Mouse (Mus musculus) heart, embryonic 14.5 days (tissue): ENCODE measurements at regions not wholly inside any gene's neighbourhood (a gene's known extent, or its start where the extent isn't known, plus 50 kb on each side); places are given as distances from the start of the nearest gene placed in this dataset.
A peak's percentile ranks its signal among the peaks of the same experiment; 100 is the strongest.

Experiments
- ATAC-seq: fragments of 200-750 bp; cut with Nextera tagmentation; 2 replicates; pipeline ENCODE4 v1.8.0; 2017; ENCODE audit warnings: low read depth, moderate TSS enrichment; ENCODE audit not compliant: insufficient number of reproducible peaks, insufficient read depth, low FRiP score
- H3K27ac ChIP-seq, 2 experiments: fragments of 200-500 bp in 1 of 2; fragments of 300-500 bp in 1 of 2; sonication (generic) in 1 of 2; replicated peaks in 1 of 2; 2 replicates each; pipeline ENCODE4 v1.5.1; 2012 to 2014; ENCODE audit warnings: low read depth in 2 of 2, low read length in 2 of 2, control low read depth in 1 of 2, mild to moderate bottlenecking in 1 of 2, mixed read lengths in 1 of 2; ENCODE audit not compliant: control insufficient read depth in 1 of 2, insufficient read depth in 1 of 2
- H3K27me3 ChIP-seq: fragments of 300-500 bp; sonication (generic); 2 replicates; pipeline ENCODE4 v1.6.1; 2014; ENCODE audit warnings: mild to moderate bottlenecking, low read length, control low read depth; ENCODE audit not compliant: control insufficient read depth, insufficient read depth
- H3K36me3 ChIP-seq: fragments of 300-500 bp; sonication (generic); 2 replicates; pipeline ENCODE4 v1.6.1; 2014; ENCODE audit warnings: mild to moderate bottlenecking, control low read depth, low read length, mixed read lengths; ENCODE audit not compliant: control insufficient read depth, insufficient read depth
- H3K4me1 ChIP-seq, 2 experiments: fragments of 200-500 bp in 1 of 2; fragments of 300-500 bp in 1 of 2; sonication (generic) in 1 of 2; 2 replicates each; pipeline ENCODE4 v1.6.1; 2012 to 2014; ENCODE audit warnings: low read length in 2 of 2, control low read depth in 1 of 2, mixed read lengths in 1 of 2; ENCODE audit not compliant: control insufficient read depth in 2 of 2, insufficient read depth in 2 of 2
- H3K4me2 ChIP-seq: fragments of 300-500 bp; sonication (generic); 2 replicates; pipeline ENCODE4 v1.6.1; 2014; ENCODE audit warnings: mild to moderate bottlenecking, low read length
- H3K4me3 ChIP-seq, 2 experiments: fragments of 200-500 bp in 1 of 2; fragments of 300-500 bp in 1 of 2; sonication (generic) in 1 of 2; 2 replicates each; pipeline ENCODE4 v1.5.1; 2012 to 2014; ENCODE audit warnings: low read length in 2 of 2, mild to moderate bottlenecking in 2 of 2, control low read depth in 1 of 2, low read depth in 1 of 2, moderate library complexity in 1 of 2; ENCODE audit not compliant: control insufficient read depth in 1 of 2, insufficient read depth in 1 of 2
- H3K9ac ChIP-seq: fragments of 300-500 bp; sonication (generic); 2 replicates; pipeline ENCODE4 v1.6.1; 2014; ENCODE audit warnings: mild to moderate bottlenecking, low read length
- H3K9me3 ChIP-seq: fragments of 300-500 bp; sonication (generic); 2 replicates; pipeline ENCODE4 v1.6.1; 2016; ENCODE audit warnings: low read length, control low read depth; ENCODE audit not compliant: control insufficient read depth
- WGBS: fragments of 180-500 bp; shearing (Covaris S2); extraction: QIAGEN DNeasy Blood & Tissue Kit; methylation state at CpG from one replicate; pipeline ENCODE4 v1.1.7; 2014; 5-methylcytosine and 5-hydroxymethylcytosine counted together

- no peak overlapping the region for H3K9ac ChIP-seq
- 26% methylated on average over 9 of the region's 9 CpGs for WGBS
- no peak overlapping the region for H3K4me3 ChIP-seq
- no peak overlapping the region for H3K27ac ChIP-seq
- H3K4me2 ChIP-seq: no peak overlapping the region
- no peaks in the 10 kb centered on the region for H3K9me3 ChIP-seq
- peaks cover 25 to 41% of the 10 kb centered on the region in 2 experiments for H3K4me1 ChIP-seq
- no peak for ATAC-seq
- no peaks in the 10 kb centered on the region for H3K36me3 ChIP-seq
- no peaks in the 10 kb centered on the region for H3K27me3 ChIP-seq
Observed at GRCm38 (mm10) chr13:112192192-112192905, 95.9 kb upstream of the Ankrd55 start.

DNA sequence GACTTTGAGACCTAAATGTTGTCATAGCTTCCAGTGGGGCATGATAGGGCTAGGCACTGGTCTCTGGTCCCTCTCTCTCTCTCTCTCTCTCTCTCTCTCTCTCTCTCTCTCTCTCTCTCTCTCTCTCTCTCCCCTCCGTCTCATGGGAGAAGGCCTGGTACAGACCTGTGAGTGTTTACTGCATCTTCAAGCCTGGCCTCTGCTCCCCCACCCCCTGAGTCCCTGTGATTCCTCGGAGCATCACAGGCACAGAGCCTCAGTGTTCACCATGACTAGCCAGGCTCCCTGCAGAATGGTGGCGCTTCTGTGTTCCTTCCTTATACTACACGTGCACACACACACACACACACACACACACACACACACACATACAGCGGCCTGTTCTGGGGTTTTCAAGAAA, 94.6 kb upstream of the Ankrd55 start:
- no peak overlapping the region for H3K4me2 ChIP-seq
- no peak overlapping the region for H3K27ac ChIP-seq
- no peak overlapping the region for H3K9ac ChIP-seq
- WGBS: 74% methylated on average over 5 of the region's 5 CpGs
- H3K9me3 ChIP-seq: no peaks in the 10 kb centered on the region
- H3K4me3 ChIP-seq: no peak overlapping the region
- peaks cover 17 to 28% of the 10 kb centered on the region in 2 experiments for H3K4me1 ChIP-seq
- H3K36me3 ChIP-seq: no peaks in the 10 kb centered on the region
- no peaks in the 10 kb centered on the region for H3K27me3 ChIP-seq
- ATAC-seq: no peak

GRCm38 (mm10) chr13:112194991-112195390, 93.3 kb upstream of the Ankrd55 start:
- Histone ChIP-seq H3K4me3 (no peak overlapping the region), H3K9ac (no peak overlapping the region), H3K36me3 (no peaks in the 10 kb centered on the region), H3K9me3 (no peaks in the 10 kb centered on the region), H3K4me1 (peaks cover 8 to 17% of the 10 kb centered on the region in 2 experiments; a peak in 3 of 4 replicates), H3K4me2 (no peak overlapping the region), H3K27ac (no peak overlapping the region), H3K27me3 (no peaks in the 10 kb centered on the region)
- no peak for ATAC-seq
- 83% methylated on average over 5 of the region's 5 CpGs for WGBS

- Histone ChIP-seq H3K27me3 (no peaks in the 10 kb centered on the region), H3K9ac (peak overlapping the region; percentile 28; the same call in 1 of the 2 replicates), H3K36me3 (no peaks in the 10 kb centered on the region), H3K9me3 (no peaks in the 10 kb centered on the region), H3K4me1 (peaks cover 5 to 17% of the 10 kb centered on the region in 2 experiments; a peak in 2 of 4 replicates), H3K4me2 (peak overlapping the region; percentile 58), H3K4me3 (0 out of 4 replicates have a peak overlapping the region, but pooled peaks have one; percentile 1 to 8), H3K27ac (peak overlapping the region; percentile 2 to 3; a peak in 1 of 4 replicates)
- 6% methylated on average over 13 of the region's 13 CpGs for WGBS
- ATAC-seq: no peak
Observed at GRCm38 (mm10) chr13:112196789-112197188, 91.5 kb upstream of the Ankrd55 start.

DNA sequence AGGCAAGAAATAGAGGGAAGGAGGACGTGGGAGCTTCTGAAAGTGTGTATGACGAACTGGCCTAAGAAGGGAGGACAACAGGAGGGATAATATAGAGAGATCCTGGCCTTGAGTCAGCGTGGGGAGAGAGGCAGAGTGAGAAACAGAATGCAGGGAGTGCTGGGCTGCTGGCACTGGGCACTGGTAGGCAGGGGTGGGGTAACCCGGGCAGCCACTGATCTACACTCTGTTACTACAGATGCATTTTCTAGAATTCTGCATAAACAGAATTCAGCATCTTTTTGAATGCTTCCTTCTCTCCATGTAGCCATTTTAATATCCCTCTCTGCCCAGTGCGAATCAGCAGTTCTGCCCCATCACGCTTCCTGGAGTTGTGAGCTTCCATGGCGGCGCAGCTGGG, 84.5 kb upstream of the Ankrd55 start:
- ATAC-seq: no peak
- no peak overlapping the region for H3K27ac ChIP-seq

GRCm38 (mm10) chr13:112204204-112204603, 84.0 kb upstream of the Ankrd55 start:
- ATAC-seq: no peak
- H3K27me3 ChIP-seq: no peaks in the 10 kb centered on the region
- H3K9me3 ChIP-seq: no peaks in the 10 kb centered on the region
- no peak overlapping the region for H3K4me3 ChIP-seq
- no peaks in the 10 kb centered on the region for H3K36me3 ChIP-seq
- no peak overlapping the region for H3K4me2 ChIP-seq
- no peak overlapping the region for H3K27ac ChIP-seq
- H3K9ac ChIP-seq: no peak overlapping the region
- H3K4me1 ChIP-seq: peaks cover 3 to 7% of the 10 kb centered on the region in 2 experiments; a peak in 2 of 4 replicates
- 61% methylated on average over 3 of the region's 3 CpGs for WGBS

More for the DNA sequence above, 84.5 kb upstream of the Ankrd55 start:
- no peaks in the 10 kb centered on the region for H3K9me3 ChIP-seq
- WGBS: 81% methylated on average over 8 of the region's 8 CpGs
- H3K36me3 ChIP-seq: no peaks in the 10 kb centered on the region
- peaks cover 3 to 7% of the 10 kb centered on the region in 2 experiments; a peak in 2 of 4 replicates for H3K4me1 ChIP-seq
- H3K27me3 ChIP-seq: no peaks in the 10 kb centered on the region
- H3K9ac ChIP-seq: no peak overlapping the region
- no peak overlapping the region for H3K4me3 ChIP-seq
- H3K4me2 ChIP-seq: no peak overlapping the region

DNA sequence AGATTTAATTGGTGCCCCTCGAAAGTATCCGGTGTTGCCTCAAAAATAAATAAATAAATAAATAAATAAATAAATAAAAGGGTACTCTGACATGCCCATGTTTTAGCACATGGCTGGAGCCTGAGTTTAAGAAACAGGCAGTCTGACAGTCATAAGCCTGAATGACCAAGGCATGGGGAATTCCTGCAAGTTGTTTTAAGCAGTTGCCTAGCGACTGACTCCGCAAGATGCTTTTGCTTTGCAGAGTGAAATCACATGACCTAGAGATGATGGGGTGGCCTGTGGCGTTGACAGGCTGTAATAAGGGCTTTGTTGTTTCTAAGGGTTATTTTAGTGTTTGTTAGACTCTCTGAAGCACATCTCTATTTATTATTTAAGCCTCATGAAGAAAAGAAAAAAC, 83.4 kb upstream of the Ankrd55 start:
- no peak overlapping the region for H3K4me2 ChIP-seq
- H3K27ac ChIP-seq: no peak overlapping the region
- H3K36me3 ChIP-seq: no peaks in the 10 kb centered on the region
- ATAC-seq: no peak
- no peaks in the 10 kb centered on the region for H3K27me3 ChIP-seq
- WGBS: 61% methylated on average over 5 of the region's 5 CpGs
- H3K4me1 ChIP-seq: peaks cover 3 to 7% of the 10 kb centered on the region in 2 experiments; a peak in 2 of 4 replicates
- H3K4me3 ChIP-seq: no peak overlapping the region
- H3K9me3 ChIP-seq: no peaks in the 10 kb centered on the region
- no peak overlapping the region for H3K9ac ChIP-seq
